15 mouse cellular contexts compared by ENCODE assay signal in genomic region chr4:115848990-115849677, GRCm38 (mm10). TPM values are rescaled to one million over a fixed set of nuclear protein-coding genes. Genes with fewer than 3 reads are reported as not detected.
DNase-seq lines count a peak whose midpoint lies in the region; ATAC-seq and TF ChIP-seq lines count a peak whose summit lies in the region.
"Had no signal": no experiment of that assay in that cellular context is flagged by ENCODE, and none has a peak within 500 bp of the region (broad histone marks: within the 10 kb centered on the region; RNA-seq: fewer than 3 reads in every experiment).

No protein-coding gene starts in this region.

- H3K4me2 ChIP-seq in heart, embryonic 11.5 days = peak overlapping the region; percentile 31
- H3K4me2 ChIP-seq in intestine, embryonic 14.5 days (ENCODE audit: low read length) = no peak overlapping the region
- H3K4me2 ChIP-seq: forebrain, embryonic 13.5 days had no signal

- 27% methylated on average over 8 of the region's 8 CpGs for WGBS in heart, embryonic 11.5 days (ENCODE audit: insufficient replicate concordance)
- WGBS in intestine, embryonic 14.5 days = 52% methylated on average over 8 of the region's 8 CpGs

- H3K9ac ChIP-seq in heart, embryonic 11.5 days (ENCODE audit: low read depth, low read length) = peak overlapping the region; percentile 2; the same call in 1 of the 2 replicates
- H3K9ac ChIP-seq in intestine, embryonic 14.5 days (ENCODE audit: low read length) = no peak overlapping the region
- H3K9ac ChIP-seq: forebrain, embryonic 13.5 days had no signal

- H3K36me3 ChIP-seq in heart, embryonic 11.5 days (ENCODE audit: control insufficient read depth, insufficient read depth, low read length) = no peaks in the 10 kb centered on the region
- H3K36me3 ChIP-seq in G1E (replicated peaks) = peaks cover 89% of the 10 kb centered on the region
- peaks cover 26% of the 10 kb centered on the region for H3K36me3 ChIP-seq in intestine, embryonic 14.5 days (ENCODE audit: control insufficient read depth, insufficient read depth, low read length)

- no peaks in the 10 kb centered on the region for H3K9me3 ChIP-seq in heart, embryonic 11.5 days (replicated peaks; ENCODE audit: control insufficient read depth, low read length)
- H3K9me3 ChIP-seq in G1E (replicated peaks) = no peaks in the 10 kb centered on the region
- no peaks in the 10 kb centered on the region for H3K9me3 ChIP-seq in intestine, embryonic 14.5 days (ENCODE audit: control insufficient read depth, low read length)
- H3K9me3 ChIP-seq: forebrain, embryonic 13.5 days had no signal

- peak; percentile 92 for ATAC-seq in heart, embryonic 11.5 days (replicated peaks; ENCODE audit: insufficient number of reproducible peaks, low FRiP score, low TSS enrichment)
- peak; percentile 95 for ATAC-seq in G1E (ENCODE audit: extremely low read depth, insufficient number of reproducible peaks, low FRiP score, poor library complexity, severe bottlenecking)
- ATAC-seq in intestine, embryonic 14.5 days (replicated peaks; ENCODE audit: low FRiP score, low TSS enrichment, low read depth) = 0 out of 2 replicates have a peak, but pooled peaks have one; percentile 50
- ATAC-seq in megakaryocyte progenitor cell, adult 5-6 weeks (replicated peaks; ENCODE audit: poor library complexity) = peak; percentile 81
- ATAC-seq: forebrain, embryonic 13.5 days; hindbrain, embryonic 16.5 days had no signal

- DNase-seq in heart, adult 18-20 months = no peak
- DNase-seq in G1E (ENCODE audit: low spot score) = peak; percentile 78
- no peak for DNase-seq in intestine, embryonic 14.5 days (ENCODE audit: low spot score)
- DNase-seq in layer of hippocampus, postnatal 10 days (ENCODE audit: low spot score in 2 of 2) = no peak
- DNase-seq in layer of hippocampus, postnatal 25 days (ENCODE audit: extremely low spot score in 1 of 2, low spot score in 1 of 2) = no peak
- DNase-seq in urinary bladder, postnatal 4 days (ENCODE audit: low spot score in 2 of 2) = no peak
- DNase-seq: B cell, adult 2 months; cerebellum, postnatal 14 days; right cerebral cortex, postnatal 14 days had no signal

- H3K27ac ChIP-seq in heart, embryonic 11.5 days (ENCODE audit: low read depth, low read length) = peak overlapping the region; percentile 66
- no peak overlapping the region for H3K27ac ChIP-seq in intestine, embryonic 14.5 days (ENCODE audit: low read depth)
- H3K27ac ChIP-seq: forebrain, embryonic 13.5 days; layer of hippocampus, adult 2 months had no signal

- no peak overlapping the region for H3K4me3 ChIP-seq in heart, embryonic 11.5 days (ENCODE audit: low read depth, low read length)
- peak overlapping the region; percentile 58; the same call in 1 of the 2 replicates for H3K4me3 ChIP-seq in G1E (ENCODE audit: low read depth, low read length)
- no peak overlapping the region for H3K4me3 ChIP-seq in intestine, embryonic 14.5 days (ENCODE audit: low read depth, low read length)
- H3K4me3 ChIP-seq: forebrain, embryonic 13.5 days; layer of hippocampus, adult 2 months had no signal

- TF ChIP-seq CTCF in G1E (IDR thresholded peaks at IDR 0.05; ENCODE audit: low read depth, low read length) = no peak

- peaks cover 27% of the 10 kb centered on the region for H3K4me1 ChIP-seq in heart, embryonic 11.5 days (ENCODE audit: control insufficient read depth, insufficient read depth, low read length)
- H3K4me1 ChIP-seq in G1E (ENCODE audit: insufficient read depth, low read depth, low read length) = peaks cover 78% of the 10 kb centered on the region
- H3K4me1 ChIP-seq in intestine, embryonic 14.5 days (replicated peaks; ENCODE audit: control insufficient read depth, insufficient read depth, low read length) = no peaks in the 10 kb centered on the region

- no peaks in the 10 kb centered on the region for H3K27me3 ChIP-seq in heart, embryonic 11.5 days (ENCODE audit: control insufficient read depth, insufficient read depth, low read length)
- H3K27me3 ChIP-seq in G1E (ENCODE audit: insufficient read depth, low read length) = no peaks in the 10 kb centered on the region
- no peaks in the 10 kb centered on the region for H3K27me3 ChIP-seq in intestine, embryonic 14.5 days (replicated peaks; ENCODE audit: control insufficient read depth, insufficient read depth, low read length)
- H3K27me3 ChIP-seq: forebrain, embryonic 13.5 days had no signal

RNA-seq across cellular contexts. Expression of gene Mknk1, which starts 10.1 kb away (rescaled TPM):
- polyA plus RNA-seq in heart, embryonic 11.5 days (2014; fragmentation: Nextera tagmentation; extraction: Ambion mirVana) = 16.0 and 18.8 TPM in 2 replicates
- total RNA-seq in heart, adult 18-20 months (2021) = 10 to 100 TPM; 20.6 to 22.0 TPM
- total RNA-seq in G1E (2014; fragmentation: Nextera tagmentation) (78.5 and 86.9 TPM in 2 replicates), G1E (2017) (78.7 and 111 TPM in 2 replicates)
- 34.9 and 39.8 TPM in 2 replicates for polyA plus RNA-seq in G1E (2012)
- 21.3 and 24.7 TPM in 2 replicates for polyA plus RNA-seq in intestine, embryonic 14.5 days (2014; fragmentation: Nextera tagmentation; extraction: Ambion mirVana)
- total RNA-seq in megakaryocyte progenitor cell, adult 5-6 weeks (2015) = 13.3 and 16.9 TPM in 2 replicates
- 48.3 and 55.5 TPM in 2 replicates for total RNA-seq in megakaryocyte progenitor cell, adult 5-6 weeks (2017)
- total RNA-seq in layer of hippocampus, postnatal 10 days (2021) = 10 to 100 TPM; 40.8 to 43.3 TPM
- 10 to 100 TPM; 39.5 to 53.9 TPM for total RNA-seq in layer of hippocampus, postnatal 25 days (2021)

RNA-seq across cellular contexts. Expression of gene Mob3c, which starts 21.2 kb away (rescaled TPM):
- 6.1 and 6.5 TPM in 2 replicates for polyA plus RNA-seq in heart, embryonic 11.5 days (2014; fragmentation: Nextera tagmentation; extraction: Ambion mirVana)
- total RNA-seq in heart, adult 18-20 months (2021) = 1 to 10 TPM; 5.0 to 5.3 TPM
- total RNA-seq in G1E (2014; fragmentation: Nextera tagmentation) (7.1 and 7.9 TPM in 2 replicates), G1E (2017) (16.7 and 20.9 TPM in 2 replicates)
- polyA plus RNA-seq in G1E (2012) = 7.9 TPM in 2 replicates
- 10.7 and 13.4 TPM in 2 replicates for polyA plus RNA-seq in intestine, embryonic 14.5 days (2014; fragmentation: Nextera tagmentation; extraction: Ambion mirVana)
- total RNA-seq in megakaryocyte progenitor cell, adult 5-6 weeks (2015) = 2.3 and 3.9 TPM in 2 replicates
- total RNA-seq in megakaryocyte progenitor cell, adult 5-6 weeks (2017) = 4.4 and 7.2 TPM in 2 replicates
- total RNA-seq in layer of hippocampus, postnatal 10 days (2021) = 1 to 10 TPM; 4.5 to 4.6 TPM
- 1 to 10 TPM; 5.1 to 5.3 TPM for total RNA-seq in layer of hippocampus, postnatal 25 days (2021)

RNA-seq across cellular contexts. Expression of gene Kncn, which starts 35.1 kb away (rescaled TPM):
- polyA plus RNA-seq in heart, embryonic 11.5 days (2014; fragmentation: Nextera tagmentation; extraction: Ambion mirVana) = not detected in 2 replicates
- not detected for total RNA-seq in heart, adult 18-20 months (2021)
- total RNA-seq in G1E (2014; fragmentation: Nextera tagmentation) (not detected in 2 replicates), G1E (2017) (not detected in 2 replicates)
- not detected in 2 replicates for polyA plus RNA-seq in G1E (2012)
- not detected in 2 replicates for polyA plus RNA-seq in intestine, embryonic 14.5 days (2014; fragmentation: Nextera tagmentation; extraction: Ambion mirVana)
- total RNA-seq in megakaryocyte progenitor cell, adult 5-6 weeks (2015) = 0.12 TPM in 1 of 2 replicates, not detected in the other
- total RNA-seq in megakaryocyte progenitor cell, adult 5-6 weeks (2017) = 0.24 TPM in 1 of 2 replicates, not detected in the other
- total RNA-seq in layer of hippocampus, postnatal 10 days (2021) = under 1 TPM in 1 of 2 experiments, not detected in 1; 0.25 TPM
- total RNA-seq in layer of hippocampus, postnatal 25 days (2021) = under 1 TPM in 1 of 2 experiments, not detected in 1; 0.22 TPM
- total RNA-seq: liver, adult 2 months had no signal
- polyA plus RNA-seq: forebrain, embryonic 13.5 days; liver, adult 2 months had no signal

RNA-seq across cellular contexts. Expression of gene 6430628N08Rik, which starts 41.3 kb away (rescaled TPM):
- polyA plus RNA-seq in heart, embryonic 11.5 days (2014; fragmentation: Nextera tagmentation; extraction: Ambion mirVana) = not detected in 2 replicates
- not detected for total RNA-seq in heart, adult 18-20 months (2021)
- total RNA-seq in G1E (2014; fragmentation: Nextera tagmentation) (not detected in 2 replicates), G1E (2017) (not detected in 2 replicates)
- not detected in 2 replicates for polyA plus RNA-seq in G1E (2012)
- polyA plus RNA-seq in intestine, embryonic 14.5 days (2014; fragmentation: Nextera tagmentation; extraction: Ambion mirVana) = not detected in 2 replicates
- not detected in 2 replicates for total RNA-seq in megakaryocyte progenitor cell, adult 5-6 weeks (2015)
- not detected in 2 replicates for total RNA-seq in megakaryocyte progenitor cell, adult 5-6 weeks (2017)
- total RNA-seq in layer of hippocampus, postnatal 10 days (2021) = not detected
- under 1 TPM in 1 of 2 experiments, not detected in 1; 0.22 TPM for total RNA-seq in layer of hippocampus, postnatal 25 days (2021)
- total RNA-seq: layer of hippocampus, adult 2 months; liver, adult 2 months had no signal
- polyA plus RNA-seq: forebrain, embryonic 13.5 days; liver, adult 2 months had no signal
